Mouse (Mus musculus) heart, embryonic 14.5 days (tissue): ENCODE results near the gene Rabgap1l. TPM values are rescaled to one million over a fixed set of nuclear protein-coding genes. Genes with fewer than 3 reads are reported as not detected.

Experiments
- ATAC-seq: fragments of 200-750 bp; cut with Nextera tagmentation; 2 replicates; pipeline ENCODE4 v1.8.0; 2017; ENCODE audit warnings: low read depth, moderate TSS enrichment; ENCODE audit not compliant: insufficient number of reproducible peaks, insufficient read depth, low FRiP score
- H3K27ac ChIP-seq, 2 experiments: fragments of 200-500 bp in 1 of 2; fragments of 300-500 bp in 1 of 2; sonication (generic) in 1 of 2; replicated peaks in 1 of 2; 2 replicates each; pipeline ENCODE4 v1.5.1; 2012 to 2014; ENCODE audit warnings: low read depth in 2 of 2, low read length in 2 of 2, control low read depth in 1 of 2, mild to moderate bottlenecking in 1 of 2, mixed read lengths in 1 of 2; ENCODE audit not compliant: control insufficient read depth in 1 of 2, insufficient read depth in 1 of 2
- H3K27me3 ChIP-seq: fragments of 300-500 bp; sonication (generic); 2 replicates; pipeline ENCODE4 v1.6.1; 2014; ENCODE audit warnings: mild to moderate bottlenecking, low read length, control low read depth; ENCODE audit not compliant: control insufficient read depth, insufficient read depth
- H3K36me3 ChIP-seq: fragments of 300-500 bp; sonication (generic); 2 replicates; pipeline ENCODE4 v1.6.1; 2014; ENCODE audit warnings: mild to moderate bottlenecking, control low read depth, low read length, mixed read lengths; ENCODE audit not compliant: control insufficient read depth, insufficient read depth
- H3K4me1 ChIP-seq, 2 experiments: fragments of 200-500 bp in 1 of 2; fragments of 300-500 bp in 1 of 2; sonication (generic) in 1 of 2; 2 replicates each; pipeline ENCODE4 v1.6.1; 2012 to 2014; ENCODE audit warnings: low read length in 2 of 2, control low read depth in 1 of 2, mixed read lengths in 1 of 2; ENCODE audit not compliant: control insufficient read depth in 2 of 2, insufficient read depth in 2 of 2
- H3K4me2 ChIP-seq: fragments of 300-500 bp; sonication (generic); 2 replicates; pipeline ENCODE4 v1.6.1; 2014; ENCODE audit warnings: mild to moderate bottlenecking, low read length
- H3K4me3 ChIP-seq, 2 experiments: fragments of 200-500 bp in 1 of 2; fragments of 300-500 bp in 1 of 2; sonication (generic) in 1 of 2; 2 replicates each; pipeline ENCODE4 v1.5.1; 2012 to 2014; ENCODE audit warnings: low read length in 2 of 2, mild to moderate bottlenecking in 2 of 2, control low read depth in 1 of 2, low read depth in 1 of 2, moderate library complexity in 1 of 2; ENCODE audit not compliant: control insufficient read depth in 1 of 2, insufficient read depth in 1 of 2
- H3K9ac ChIP-seq: fragments of 300-500 bp; sonication (generic); 2 replicates; pipeline ENCODE4 v1.6.1; 2014; ENCODE audit warnings: mild to moderate bottlenecking, low read length
- H3K9me3 ChIP-seq: fragments of 300-500 bp; sonication (generic); 2 replicates; pipeline ENCODE4 v1.6.1; 2016; ENCODE audit warnings: low read length, control low read depth; ENCODE audit not compliant: control insufficient read depth
- WGBS: fragments of 180-500 bp; shearing (Covaris S2); extraction: QIAGEN DNeasy Blood & Tissue Kit; methylation state at CpG from one replicate; pipeline ENCODE4 v1.1.7; 2014; 5-methylcytosine and 5-hydroxymethylcytosine counted together
- polyA plus RNA-seq: library from polyadenylated mRNA; unstranded; fragments of >200 nt; fragmentation: Nextera tagmentation; extraction: Ambion mirVana; gene quantifications from 2 replicates; pipeline ENCODE4 v1.2.1, GENCODE M21; 2014

Rabgap1l gene
- polyA plus RNA-seq, 1 experiment from 2014 or later, result 95.6 TPM

- H3K4me3 ChIP-seq, result no peak overlapping the region
- 72% methylated on average over 12 of the region's 12 CpGs for WGBS
- H3K9me3 ChIP-seq, result no peaks in the 10 kb centered on the region
- no peaks in the 10 kb centered on the region for H3K36me3 ChIP-seq
- no peak overlapping the region for H3K4me2 ChIP-seq
- no peak overlapping the region for H3K9ac ChIP-seq
- no peaks in the 10 kb centered on the region for H3K4me1 ChIP-seq
- no peaks in the 10 kb centered on the region for H3K27me3 ChIP-seq
- no peak for ATAC-seq
- H3K27ac ChIP-seq, result no peak overlapping the region
Observed at GRCm38 (mm10) chr1:160579309-160580233, 213.4 kb downstream of the Rabgap1l start.

- no peaks in the 10 kb centered on the region for H3K27me3 ChIP-seq
- no peak for ATAC-seq
- no peaks in the 10 kb centered on the region for H3K9me3 ChIP-seq
- no peak overlapping the region for H3K9ac ChIP-seq
- 73% methylated on average over 4 of the region's 4 CpGs for WGBS
- no peak overlapping the region for H3K4me2 ChIP-seq
- no peaks in the 10 kb centered on the region for H3K36me3 ChIP-seq
- no peak overlapping the region for H3K27ac ChIP-seq
- no peaks in the 10 kb centered on the region for H3K4me1 ChIP-seq
- H3K4me3 ChIP-seq, result no peak overlapping the region
Observed at GRCm38 (mm10) chr1:160576124-160576523, 216.9 kb downstream of the Rabgap1l start.

DNA sequence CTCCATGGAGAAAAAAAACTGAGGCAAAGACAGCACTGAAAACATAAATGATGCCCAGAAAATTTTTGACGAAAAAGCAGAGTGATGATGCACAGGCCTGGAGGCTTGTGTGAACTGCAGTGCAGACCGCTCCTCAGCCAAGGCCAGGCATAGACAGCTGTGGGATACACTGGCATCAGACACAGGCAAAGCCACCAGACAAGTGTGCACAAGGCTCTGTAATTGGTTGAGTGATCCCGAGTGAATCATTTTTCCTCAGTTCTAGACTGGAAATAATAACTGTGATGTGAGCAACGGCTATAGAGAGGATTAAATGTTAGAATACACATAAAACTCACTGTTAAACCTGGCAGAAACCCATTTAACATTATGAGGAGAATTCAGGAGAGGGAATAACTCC is 219.0 kb downstream of the Rabgap1l start:
- Histone ChIP-seq H3K4me3 (no peak overlapping the region), H3K27me3 (no peaks in the 10 kb centered on the region), H3K36me3 (no peaks in the 10 kb centered on the region), H3K4me2 (no peak overlapping the region), H3K9ac (no peak overlapping the region), H3K9me3 (no peaks in the 10 kb centered on the region), H3K27ac (no peak overlapping the region), H3K4me1 (no peaks in the 10 kb centered on the region)
- no peak for ATAC-seq
- WGBS, result 75% methylated on average over 4 of the region's 4 CpGs

GRCm38 (mm10) chr1:160566458-160566857 is 226.6 kb downstream of the Rabgap1l start:
- H3K9me3 ChIP-seq, result no peaks in the 10 kb centered on the region
- 78% methylated on average over 4 of the region's 4 CpGs for WGBS
- no peak overlapping the region for H3K9ac ChIP-seq
- no peaks in the 10 kb centered on the region for H3K27me3 ChIP-seq
- H3K4me3 ChIP-seq, result no peak overlapping the region
- no peak overlapping the region for H3K27ac ChIP-seq
- no peaks in the 10 kb centered on the region for H3K36me3 ChIP-seq
- H3K4me1 ChIP-seq, result peaks cover 0 to 6% of the 10 kb centered on the region in 2 experiments; a peak in 2 of 4 replicates
- ATAC-seq, result no peak
- H3K4me2 ChIP-seq, result no peak overlapping the region

DNA sequence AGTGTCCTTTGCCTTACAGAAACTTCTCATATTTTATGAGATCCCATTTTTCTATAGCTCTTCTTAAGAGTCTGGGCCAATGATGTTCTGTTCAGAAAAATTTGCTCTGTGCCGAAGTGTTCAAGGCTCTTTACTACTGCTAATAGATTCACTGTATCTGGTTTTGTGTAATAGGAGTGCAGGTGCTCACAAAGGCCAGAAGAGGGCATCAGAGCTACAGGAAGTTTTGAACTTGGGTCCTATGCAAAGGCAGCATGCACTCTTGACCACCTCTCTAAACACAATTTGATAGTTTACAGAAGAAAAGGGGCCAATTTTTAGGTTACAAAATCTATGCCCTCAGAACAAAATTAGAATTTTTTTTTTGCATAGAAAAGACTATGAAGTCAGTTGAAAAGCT is 231.6 kb downstream of the Rabgap1l start:
- Histone ChIP-seq H3K4me2 (no peak overlapping the region), H3K27me3 (no peaks in the 10 kb centered on the region), H3K4me1 (peaks cover 0 to 5% of the 10 kb centered on the region in 2 experiments; a peak in 2 of 4 replicates), H3K9me3 (no peaks in the 10 kb centered on the region), H3K4me3 (no peak overlapping the region), H3K36me3 (no peaks in the 10 kb centered on the region), H3K27ac (no peak overlapping the region), H3K9ac (no peak overlapping the region)
- ATAC-seq, result no peak
- WGBS, result 70% methylated on average over 1 of the region's 1 CpGs

DNA sequence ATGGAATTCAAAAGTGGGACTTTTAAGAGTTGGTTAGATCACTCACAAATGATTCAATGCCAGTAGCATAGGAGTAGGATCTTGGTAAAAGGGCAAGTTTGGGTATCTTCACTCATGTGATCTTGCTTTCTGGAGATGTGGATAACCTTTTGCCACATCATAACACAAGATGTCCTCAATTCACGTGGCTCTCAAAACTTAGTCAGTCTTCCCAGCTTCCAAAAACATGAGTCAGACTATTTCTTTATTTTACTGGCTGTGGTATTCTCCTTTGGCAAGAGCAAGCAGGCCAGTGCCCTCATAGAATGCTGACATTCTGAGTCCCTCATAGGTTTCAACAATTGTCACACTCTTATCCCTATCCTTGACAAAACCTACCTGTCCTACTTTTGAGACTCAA is 242.4 kb downstream of the Rabgap1l start:
- Histone ChIP-seq H3K4me2 (no peak overlapping the region), H3K4me3 (no peak overlapping the region), H3K36me3 (no peaks in the 10 kb centered on the region), H3K9ac (no peak overlapping the region), H3K27me3 (no peaks in the 10 kb centered on the region), H3K27ac (no peak overlapping the region), H3K9me3 (no peaks in the 10 kb centered on the region), H3K4me1 (peaks cover 2 to 11% of the 10 kb centered on the region in 2 experiments; a peak in 2 of 4 replicates)
- 56% methylated on average over 1 of the region's 1 CpGs for WGBS
- no peak for ATAC-seq

GRCm38 (mm10) chr1:160547934-160548876 is 244.8 kb downstream of the Rabgap1l start:
- Histone ChIP-seq H3K4me3 (no peak overlapping the region), H3K27ac (peak overlapping the region; percentile 12 to 44; a peak in 2 of 4 replicates), H3K27me3 (no peaks in the 10 kb centered on the region), H3K9ac (no peak overlapping the region), H3K4me2 (no peak overlapping the region), H3K4me1 (peaks cover 2 to 11% of the 10 kb centered on the region in 2 experiments; a peak in 2 of 4 replicates), H3K9me3 (no peaks in the 10 kb centered on the region), H3K36me3 (no peaks in the 10 kb centered on the region)
- 61% methylated on average over 4 of the region's 4 CpGs for WGBS
- ATAC-seq, result no peak
